Mouse (Mus musculus) hindbrain, embryonic 15.5 days (tissue): ENCODE data around the gene Slc16a2. TPM values are rescaled to one million over a fixed set of nuclear protein-coding genes. Genes with fewer than 3 reads are reported as not detected.
"Not testable (repeated sequence)": the region's sequence is repeated elsewhere in the genome, so short reads cannot be mapped to it uniquely, and the experiment has no call there.

Experiments
- ATAC-seq: fragments of 200-750 bp; cut with Nextera tagmentation; 2 replicates; pipeline ENCODE4 v1.8.0; 2017; ENCODE audit warnings: low read depth, moderate number of reproducible peaks, moderate TSS enrichment; ENCODE audit not compliant: low FRiP score
- H3K27ac ChIP-seq: fragments of 300-500 bp; sonication (generic); replicated peaks from 2 replicates; pipeline ENCODE4 v1.5.1; 2015; ENCODE audit warnings: mild to moderate bottlenecking, inconsistent platforms
- H3K27me3 ChIP-seq: fragments of 300-500 bp; sonication (generic); 2 replicates; pipeline ENCODE4 v1.6.1; 2015; ENCODE audit warnings: control low read depth, inconsistent platforms
- H3K36me3 ChIP-seq: fragments of 300-500 bp; sonication (generic); 2 replicates; pipeline ENCODE4 v1.6.1; 2015; ENCODE audit warnings: control low read depth, inconsistent platforms
- H3K4me1 ChIP-seq: fragments of 300-500 bp; sonication (generic); replicated peaks from 2 replicates; pipeline ENCODE4 v1.6.1; 2015; ENCODE audit warnings: control low read depth, inconsistent platforms
- H3K4me2 ChIP-seq: fragments of 300-500 bp; sonication (generic); 2 replicates; pipeline ENCODE4 v1.6.1; 2015; ENCODE audit warnings: moderate library complexity, mild to moderate bottlenecking, inconsistent platforms
- H3K4me3 ChIP-seq: fragments of 300-500 bp; sonication (generic); 2 replicates; pipeline ENCODE4 v1.5.1; 2015; ENCODE audit warnings: mild to moderate bottlenecking, inconsistent platforms
- H3K9ac ChIP-seq: fragments of 300-500 bp; sonication (generic); 2 replicates; pipeline ENCODE4 v1.6.1; 2015; ENCODE audit warnings: inconsistent platforms
- H3K9me3 ChIP-seq: fragments of 300-500 bp; sonication (generic); 2 replicates; pipeline ENCODE4 v1.6.1; 2016; ENCODE audit warnings: control low read depth, inconsistent platforms
- WGBS: fragments of 180-500 bp; shearing (Covaris S2); methylation state at CpG from one replicate; pipeline ENCODE4 v1.1.7; 2015; 5-methylcytosine and 5-hydroxymethylcytosine counted together
- polyA plus RNA-seq: library from polyadenylated mRNA; unstranded; fragments of >200 nt; fragmentation: Nextera tagmentation; extraction: Ambion mirVana; gene quantifications from 2 replicates; pipeline ENCODE4 v1.2.1, GENCODE M21; 2015

Gene Slc16a2
- polyA plus RNA-seq, 1 experiment from 2014 or later: 32.9 TPM

- WGBS: 88% methylated on average over 5 of the region's 5 CpGs
- no peaks in the 10 kb centered on the region for H3K36me3 ChIP-seq
- no peaks in the 10 kb centered on the region for H3K9me3 ChIP-seq
- no peak overlapping the region for H3K4me3 ChIP-seq
- no peak for ATAC-seq
- H3K27me3 ChIP-seq: peaks cover 51% of the 10 kb centered on the region
- peaks cover 6% of the 10 kb centered on the region; the same call in 1 of the 2 replicates for H3K4me1 ChIP-seq
- no peak overlapping the region for H3K27ac ChIP-seq
- no peak overlapping the region for H3K9ac ChIP-seq
- no peak overlapping the region for H3K4me2 ChIP-seq
These were observed 128.9 kb downstream of the Slc16a2 start for GRCm38 (mm10) chrX:103692916-103693315.

GRCm38 (mm10) chrX:103688551-103688950 lies 133.2 kb downstream of the Slc16a2 start:
- Histone ChIP-seq H3K9me3 (no peaks in the 10 kb centered on the region), H3K27me3 (peaks cover 53% of the 10 kb centered on the region)
- WGBS: 73% methylated on average over 2 of the region's 2 CpGs

GRCm38 (mm10) chrX:103674674-103675073 lies 147.1 kb downstream of the Slc16a2 start:
- no peak for ATAC-seq
- no peak overlapping the region for H3K9ac ChIP-seq
- WGBS: 29% methylated on average over 2 of the region's 2 CpGs

More at GRCm38 (mm10) chrX:103688551-103688950, 133.2 kb downstream of the Slc16a2 start:
- no peak overlapping the region for H3K9ac ChIP-seq
- no peak overlapping the region for H3K4me2 ChIP-seq
- H3K27ac ChIP-seq: no peak overlapping the region
- H3K4me3 ChIP-seq: no peak overlapping the region
- ATAC-seq: no peak
- no peaks in the 10 kb centered on the region for H3K36me3 ChIP-seq
- no peaks in the 10 kb centered on the region for H3K4me1 ChIP-seq

GRCm38 (mm10) chrX:103673761-103674160 lies 148.0 kb downstream of the Slc16a2 start:
- Histone ChIP-seq H3K4me2 (no peak overlapping the region), H3K27me3 (peaks cover 30% of the 10 kb centered on the region), H3K36me3 (no peaks in the 10 kb centered on the region), H3K27ac (no peak overlapping the region), H3K9me3 (no peaks in the 10 kb centered on the region), H3K4me1 (no peaks in the 10 kb centered on the region), H3K9ac (no peak overlapping the region), H3K4me3 (no peak overlapping the region)
- ATAC-seq: no peak
- WGBS: 77% methylated on average over 3 of the region's 3 CpGs

More at GRCm38 (mm10) chrX:103674674-103675073, 147.1 kb downstream of the Slc16a2 start:
- Histone ChIP-seq H3K4me2 (no peak overlapping the region), H3K4me3 (no peak overlapping the region), H3K36me3 (no peaks in the 10 kb centered on the region), H3K9me3 (no peaks in the 10 kb centered on the region), H3K27ac (no peak overlapping the region), H3K27me3 (peaks cover 34% of the 10 kb centered on the region), H3K4me1 (no peaks in the 10 kb centered on the region)

- H3K4me1 ChIP-seq: no peaks in the 10 kb centered on the region
These were observed 151.5 kb downstream of the Slc16a2 start for GRCm38 (mm10) chrX:103670245-103670644.

GRCm38 (mm10) chrX:103664445-103664844 lies 157.3 kb downstream of the Slc16a2 start:
- not testable (repeated sequence) for H3K36me3 ChIP-seq, H3K9me3 ChIP-seq, H3K4me2 ChIP-seq, H3K9ac ChIP-seq, H3K27ac ChIP-seq, H3K4me3 ChIP-seq, H3K4me1 ChIP-seq, ATAC-seq
- peaks cover 20% of the 10 kb centered on the region; the same call in 1 of the 2 replicates for H3K27me3 ChIP-seq
- 91% methylated on average over 10 of the region's 10 CpGs for WGBS

More at GRCm38 (mm10) chrX:103670245-103670644, 151.5 kb downstream of the Slc16a2 start:
- Histone ChIP-seq H3K4me3 (no peak overlapping the region), H3K36me3 (no peaks in the 10 kb centered on the region), H3K27ac (no peak overlapping the region), H3K9me3 (no peaks in the 10 kb centered on the region), H3K27me3 (peaks cover 19% of the 10 kb centered on the region), H3K9ac (no peak overlapping the region), H3K4me2 (no peak overlapping the region)
- ATAC-seq: no peak

GRCm38 (mm10) chrX:103658985-103659384 lies 162.8 kb downstream of the Slc16a2 start:
- H3K9me3 ChIP-seq: no peaks in the 10 kb centered on the region
- H3K9ac ChIP-seq: no peak overlapping the region
- no peak overlapping the region for H3K4me2 ChIP-seq
- 39% methylated on average over 4 of the region's 4 CpGs for WGBS
- no peaks in the 10 kb centered on the region for H3K4me1 ChIP-seq
- no peak overlapping the region for H3K4me3 ChIP-seq
- no peak overlapping the region for H3K27ac ChIP-seq
- no peaks in the 10 kb centered on the region for H3K36me3 ChIP-seq
- no peak for ATAC-seq
- peaks cover 31% of the 10 kb centered on the region; the same call in 1 of the 2 replicates for H3K27me3 ChIP-seq

GRCm38 (mm10) chrX:103653021-103653420 lies 168.8 kb downstream of the Slc16a2 start:
- Histone ChIP-seq H3K27ac (no peak overlapping the region), H3K9ac (no peak overlapping the region), H3K4me3 (no peak overlapping the region), H3K27me3 (peaks cover 12% of the 10 kb centered on the region; the same call in 1 of the 2 replicates), H3K4me1 (no peaks in the 10 kb centered on the region), H3K9me3 (no peaks in the 10 kb centered on the region), H3K36me3 (no peaks in the 10 kb centered on the region), H3K4me2 (no peak overlapping the region)
- ATAC-seq: no peak
- 42% methylated on average over 2 of the region's 2 CpGs for WGBS

GRCm38 (mm10) chrX:103652048-103652447 lies 169.7 kb downstream of the Slc16a2 start:
- Histone ChIP-seq H3K27ac (no peak overlapping the region), H3K4me2 (no peak overlapping the region), H3K4me1 (no peaks in the 10 kb centered on the region), H3K36me3 (no peaks in the 10 kb centered on the region), H3K27me3 (peaks cover 12% of the 10 kb centered on the region; the same call in 1 of the 2 replicates), H3K9me3 (no peaks in the 10 kb centered on the region), H3K4me3 (no peak overlapping the region), H3K9ac (no peak overlapping the region)
- ATAC-seq: no peak
- 55% methylated on average over 1 of the region's 1 CpGs for WGBS

Other genes starting within 250 kb of the Slc16a2 start
- not detected in 2 replicates for gene Zcchc13, start 191.4 kb downstream of the Slc16a2 start, polyA plus RNA-seq
- gene Rlim, start 159.3 kb upstream of the Slc16a2 start, polyA plus RNA-seq: 24.9 and 25.7 TPM in 2 replicates